Comparison of ENCODE assay signal across 9 mouse cellular contexts in genomic region chr15:79322281-79322990, GRCm38 (mm10). TPM values are rescaled to one million over a fixed set of nuclear protein-coding genes. Genes with fewer than 3 reads are reported as not detected.
A peak's percentile ranks its signal among the peaks of the same experiment; 100 is the strongest.
DNase-seq lines count a peak whose midpoint lies in the region; ATAC-seq and TF ChIP-seq lines count a peak whose summit lies in the region.
"Had no signal": no experiment of that assay in that cellular context is flagged by ENCODE, and none has a peak within 500 bp of the region (broad histone marks: within the 10 kb centered on the region; RNA-seq: fewer than 3 reads in every experiment).

No protein-coding gene starts in this region.

- no peaks in the 10 kb centered on the region for H3K36me3 ChIP-seq in kidney, embryonic 14.5 days (ENCODE audit: control insufficient read depth, insufficient read depth, low read length)
- H3K36me3 ChIP-seq in testis, adult 2 months (ENCODE audit: control insufficient read depth, insufficient read depth, low read length) = peaks cover under 1% of the 10 kb centered on the region

- peaks cover 22% of the 10 kb centered on the region for H3K4me1 ChIP-seq in kidney, embryonic 14.5 days (ENCODE audit: control insufficient read depth, insufficient read depth, low read length)
- H3K4me1 ChIP-seq in testis, adult 2 months (ENCODE audit: control insufficient read depth, insufficient read depth, low read length) = peaks cover 20% of the 10 kb centered on the region

- no peak overlapping the region for H3K4me2 ChIP-seq in kidney, embryonic 14.5 days (replicated peaks; ENCODE audit: low read depth, low read length)

- no peak for TF ChIP-seq CTCF in testis, adult 2 months (IDR thresholded peaks at IDR 0.05; ENCODE audit: control insufficient read depth, insufficient read depth, insufficient replicate concordance, low read depth, low read length)

- no peaks in the 10 kb centered on the region for H3K27me3 ChIP-seq in kidney, embryonic 14.5 days (ENCODE audit: control insufficient read depth, insufficient read depth, low read length)
- no peaks in the 10 kb centered on the region for H3K27me3 ChIP-seq in testis, adult 2 months (ENCODE audit: control insufficient read depth, insufficient read depth, low read length)

- H3K9ac ChIP-seq in kidney, embryonic 14.5 days (ENCODE audit: low read depth, low read length) = 0 out of 2 replicates have a peak overlapping the region, but pooled peaks have one; percentile 19

- no peak for DNase-seq in kidney, adult 11 months
- DNase-seq in NIH3T3 (ENCODE audit: low read depth) = peak; percentile 60
- peak; percentile 16 to 20 for DNase-seq in kidney, postnatal 36 days
- no peak for DNase-seq in gastrocnemius, adult 18-20 months (ENCODE audit: low spot score)
- no peak for DNase-seq in neural tube, embryonic 10.5 days (ENCODE audit: extremely low spot score, low spot score)

- no peaks in the 10 kb centered on the region for H3K9me3 ChIP-seq in kidney, embryonic 14.5 days (ENCODE audit: control insufficient read depth, low read length)

- TF ChIP-seq POLR2A in testis, adult 2 months (IDR thresholded peaks at IDR 0.05; ENCODE audit: control insufficient read depth, low read depth, low read length) = 0 out of 2 replicates have a peak, but pooled peaks have one; percentile 37

- H3K4me3 ChIP-seq in kidney, embryonic 14.5 days (ENCODE audit: low read length) = no peak overlapping the region
- peak overlapping the region; percentile 33 for H3K4me3 ChIP-seq in testis, adult 2 months (ENCODE audit: control insufficient read depth, low read depth, low read length)
- H3K4me3 ChIP-seq: myocyte had no signal

- ATAC-seq in kidney, embryonic 14.5 days (ENCODE audit: low FRiP score, low TSS enrichment) = no peak
- no peak for ATAC-seq in granulocyte monocyte progenitor cell, adult 5-6 weeks (replicated peaks; ENCODE audit: poor library complexity, severe bottlenecking)

- 49% methylated on average over 11 of the region's 11 CpGs for WGBS in kidney, embryonic 14.5 days

- peak overlapping the region; percentile 52; the same call in 1 of the 2 replicates for H3K27ac ChIP-seq in kidney, embryonic 14.5 days (ENCODE audit: low read depth, low read length)
- peak overlapping the region; percentile 61 for H3K27ac ChIP-seq in testis, adult 2 months (ENCODE audit: control insufficient read depth, insufficient read depth, low read depth, low read length)

RNA-seq across cellular contexts. Expression of gene Pla2g6, which starts 5.8 kb away (rescaled TPM):
- 10.9 and 17.0 TPM in 2 replicates for polyA plus RNA-seq in kidney, embryonic 14.5 days (2014; fragmentation: Nextera tagmentation; extraction: Ambion mirVana)
- polyA plus RNA-seq in testis, adult 2 months (2012; rRNA removed) = 303 and 357 TPM in 2 replicates
- total RNA-seq in granulocyte monocyte progenitor cell, adult 5-6 weeks (2014; fragmentation: Nextera tagmentation) = 15.3 and 20.4 TPM in 2 replicates
- total RNA-seq in granulocyte monocyte progenitor cell, adult 5-6 weeks (2017) = 9.2 and 13.0 TPM in 2 replicates
- 10 to 100 TPM; 15.8 to 20.4 TPM for total RNA-seq in gastrocnemius, adult 18-20 months (2021)

RNA-seq across cellular contexts. Expression of gene Maff, which starts 24.0 kb away (rescaled TPM):
- polyA plus RNA-seq in kidney, embryonic 14.5 days (2014; fragmentation: Nextera tagmentation; extraction: Ambion mirVana) = 3.4 and 3.6 TPM in 2 replicates
- 0.77 and 1.1 TPM in 2 replicates for polyA plus RNA-seq in testis, adult 2 months (2012; rRNA removed)
- 0.41 TPM in 1 of 2 replicates, not detected in the other for total RNA-seq in granulocyte monocyte progenitor cell, adult 5-6 weeks (2014; fragmentation: Nextera tagmentation)
- 2.8 TPM in 2 replicates for total RNA-seq in granulocyte monocyte progenitor cell, adult 5-6 weeks (2017)
- 10 to 100 TPM in 1 of 2 experiments, 1 to 10 TPM in 1; 6.6 to 10.1 TPM for total RNA-seq in gastrocnemius, adult 18-20 months (2021)

RNA-seq across cellular contexts. Expression of gene Baiap2l2, which starts 37.1 kb away (rescaled TPM):
- 6.1 and 10.3 TPM in 2 replicates for polyA plus RNA-seq in kidney, embryonic 14.5 days (2014; fragmentation: Nextera tagmentation; extraction: Ambion mirVana)
- 0.67 and 0.94 TPM in 2 replicates for polyA plus RNA-seq in testis, adult 2 months (2012; rRNA removed)
- not detected in 2 replicates for total RNA-seq in granulocyte monocyte progenitor cell, adult 5-6 weeks (2014; fragmentation: Nextera tagmentation)
- not detected in 2 replicates for total RNA-seq in granulocyte monocyte progenitor cell, adult 5-6 weeks (2017)
- total RNA-seq in gastrocnemius, adult 18-20 months (2021) = 1 to 10 TPM; 2.3 to 4.5 TPM

Comparison
In these comparisons a context has a peak if more than half of its experiments do, and no peak if none do; other contexts are left out.
1. DNase-seq: peak in NIH3T3 (single experiment) and kidney, postnatal 36 days (2 of 2); none in kidney, adult 11 months (single experiment), gastrocnemius, adult 18-20 months (single experiment) and neural tube, embryonic 10.5 days (single experiment).